Mouse (Mus musculus): Measurements from ENCODE around the gene Smim6. TPM values are rescaled to one million over a fixed set of nuclear protein-coding genes. Genes with fewer than 3 reads are reported as not detected.

Gene Smim6
- polyA plus RNA-seq, 1 experiment: not detected

- WGBS: 88% methylated on average over 8 of the region's 8 CpGs
- no peak for TF ChIP-seq CTCF (IDR thresholded peaks at IDR 0.05; ENCODE audit: insufficient read depth, low read depth, low read length)
- no peak for TF ChIP-seq POLR2A (IDR thresholded peaks at IDR 0.05; ENCODE audit: insufficient read depth, low read depth, low read length)
- Histone ChIP-seq H3K4me1 (ENCODE audit: control insufficient read depth, insufficient read depth, low read length) (peaks cover 10% of the 10 kb centered on the region; the same call in 1 of the 2 replicates), H3K27ac (ENCODE audit: insufficient read depth, low read depth, low read length) (no peak overlapping the region), H3K4me3 (ENCODE audit: insufficient read depth, low read depth, low read length) (no peak overlapping the region)
These were observed 33.4 kb downstream of the Smim6 start for GRCm38 (mm10) chr11:115945247-115945646.

- Histone ChIP-seq H3K4me1 (ENCODE audit: control insufficient read depth, insufficient read depth, low read length) (peaks cover 12% of the 10 kb centered on the region), H3K27ac (ENCODE audit: insufficient read depth, low read depth, low read length) (no peak overlapping the region), H3K4me3 (ENCODE audit: insufficient read depth, low read depth, low read length) (no peak overlapping the region)
- WGBS: 76% methylated on average over 9 of the region's 9 CpGs
- TF ChIP-seq CTCF (IDR thresholded peaks at IDR 0.05; ENCODE audit: insufficient read depth, low read depth, low read length) (no peak), POLR2A (IDR thresholded peaks at IDR 0.05; ENCODE audit: insufficient read depth, low read depth, low read length) (no peak)
These were observed 34.5 kb downstream of the Smim6 start for GRCm38 (mm10) chr11:115946221-115946828.

- peaks cover 21% of the 10 kb centered on the region for H3K4me1 ChIP-seq (ENCODE audit: control insufficient read depth, insufficient read depth, low read length)
- H3K27ac ChIP-seq (ENCODE audit: insufficient read depth, low read depth, low read length): no peak overlapping the region
- WGBS: 82% methylated on average over 9 of the region's 9 CpGs
- no peak overlapping the region for H3K4me3 ChIP-seq (ENCODE audit: insufficient read depth, low read depth, low read length)
- TF ChIP-seq CTCF (IDR thresholded peaks at IDR 0.05; ENCODE audit: insufficient read depth, low read depth, low read length) (no peak), POLR2A (IDR thresholded peaks at IDR 0.05; ENCODE audit: insufficient read depth, low read depth, low read length) (no peak)
These were observed 36.5 kb downstream of the Smim6 start for GRCm38 (mm10) chr11:115948316-115948715.

GRCm38 (mm10) chr11:115950719-115951118 is 38.9 kb downstream of the Smim6 start:
- Histone ChIP-seq H3K4me3 (ENCODE audit: insufficient read depth, low read depth, low read length) (no peak overlapping the region), H3K27ac (ENCODE audit: insufficient read depth, low read depth, low read length) (no peak overlapping the region), H3K4me1 (ENCODE audit: control insufficient read depth, insufficient read depth, low read length) (peaks cover 28% of the 10 kb centered on the region)
- TF ChIP-seq CTCF (IDR thresholded peaks at IDR 0.05; ENCODE audit: insufficient read depth, low read depth, low read length): no peak
- no peak for TF ChIP-seq POLR2A (IDR thresholded peaks at IDR 0.05; ENCODE audit: insufficient read depth, low read depth, low read length)
- WGBS: 51% methylated on average over 2 of the region's 2 CpGs

GRCm38 (mm10) chr11:115954712-115955111 is 42.9 kb downstream of the Smim6 start:
- 54% methylated on average over 5 of the region's 5 CpGs for WGBS
- H3K4me3 ChIP-seq (ENCODE audit: insufficient read depth, low read depth, low read length): no peak overlapping the region
- peaks cover 19% of the 10 kb centered on the region for H3K4me1 ChIP-seq (ENCODE audit: control insufficient read depth, insufficient read depth, low read length)
- TF ChIP-seq POLR2A (IDR thresholded peaks at IDR 0.05; ENCODE audit: insufficient read depth, low read depth, low read length): no peak
- no peak for TF ChIP-seq CTCF (IDR thresholded peaks at IDR 0.05; ENCODE audit: insufficient read depth, low read depth, low read length)
- no peak overlapping the region for H3K27ac ChIP-seq (ENCODE audit: insufficient read depth, low read depth, low read length)

- Histone ChIP-seq H3K27ac (ENCODE audit: insufficient read depth, low read depth, low read length) (0 out of 2 replicates have a peak overlapping the region, but pooled peaks have one; percentile 5), H3K4me1 (ENCODE audit: control insufficient read depth, insufficient read depth, low read length) (peaks cover 19% of the 10 kb centered on the region), H3K4me3 (ENCODE audit: insufficient read depth, low read depth, low read length) (no peak overlapping the region)
- 45% methylated on average over 10 of the region's 10 CpGs for WGBS
- TF ChIP-seq POLR2A (IDR thresholded peaks at IDR 0.05; ENCODE audit: insufficient read depth, low read depth, low read length) (no peak), CTCF (IDR thresholded peaks at IDR 0.05; ENCODE audit: insufficient read depth, low read depth, low read length) (no peak)
These were observed 43.5 kb downstream of the Smim6 start for GRCm38 (mm10) chr11:115955195-115955858.

GRCm38 (mm10) chr11:115956453-115956852 is 44.6 kb downstream of the Smim6 start:
- H3K4me1 ChIP-seq (ENCODE audit: control insufficient read depth, insufficient read depth, low read length): peaks cover 16% of the 10 kb centered on the region; the same call in 1 of the 2 replicates
- TF ChIP-seq CTCF (IDR thresholded peaks at IDR 0.05; ENCODE audit: insufficient read depth, low read depth, low read length): no peak
- 33% methylated on average over 4 of the region's 4 CpGs for WGBS
- no peak overlapping the region for H3K4me3 ChIP-seq (ENCODE audit: insufficient read depth, low read depth, low read length)
- peak overlapping the region; percentile 47; the same call in 1 of the 2 replicates for H3K27ac ChIP-seq (ENCODE audit: insufficient read depth, low read depth, low read length)

- Histone ChIP-seq H3K4me3 (ENCODE audit: insufficient read depth, low read depth, low read length) (no peak overlapping the region), H3K27ac (ENCODE audit: insufficient read depth, low read depth, low read length) (no peak overlapping the region), H3K4me1 (ENCODE audit: control insufficient read depth, insufficient read depth, low read length) (peaks cover 10% of the 10 kb centered on the region; the same call in 1 of the 2 replicates)
- 64% methylated on average over 7 of the region's 7 CpGs for WGBS
- TF ChIP-seq POLR2A (IDR thresholded peaks at IDR 0.05; ENCODE audit: insufficient read depth, low read depth, low read length) (no peak), CTCF (IDR thresholded peaks at IDR 0.05; ENCODE audit: insufficient read depth, low read depth, low read length) (no peak)
These were observed 46.2 kb downstream of the Smim6 start for GRCm38 (mm10) chr11:115957971-115958370.

GRCm38 (mm10) chr11:115959018-115959417 is 47.2 kb downstream of the Smim6 start:
- TF ChIP-seq POLR2A (IDR thresholded peaks at IDR 0.05; ENCODE audit: insufficient read depth, low read depth, low read length) (no peak), CTCF (IDR thresholded peaks at IDR 0.05; ENCODE audit: insufficient read depth, low read depth, low read length) (no peak)
- 84% methylated on average over 9 of the region's 9 CpGs for whole genome bisulfite sequencing
- H3K4me1 ChIP-seq (ENCODE audit: control insufficient read depth, insufficient read depth, low read length): peaks cover 8% of the 10 kb centered on the region; the same call in 1 of the 2 replicates
- no peak overlapping the region for H3K27ac ChIP-seq (ENCODE audit: insufficient read depth, low read depth, low read length)
- H3K4me3 ChIP-seq (ENCODE audit: insufficient read depth, low read depth, low read length): no peak overlapping the region

Measured in olfactory bulb, adult 2 months (tissue).